Mouse (Mus musculus) mesoderm, embryonic 11.5 days (tissue): ENCODE measurements around the gene Taf9b.
"Not testable (repeated sequence)": the region's sequence is repeated elsewhere in the genome, so short reads cannot be mapped to it uniquely, and the experiment has no call there.

ENCODE experiments used
- DNase-seq: peaks from one replicate; pipeline ENCODE4 v3.0.0-alpha.2; 2012; ENCODE audit warnings: low read depth, low spot score

The Taf9b gene

GRCm38 (mm10) chrX:106221058-106221457 is at the start of gene Taf9b:
TSS of gene Taf9b (minus strand) at chrX:106221158.
- DNase-seq = no peak

GRCm38 (mm10) chrX:106255276-106255675 is 34.3 kb upstream of the Taf9b start, which contains the start of gene Fnd3c2:
TSS of gene Fnd3c2 (minus strand) at chrX:106255376.
- no peak for DNase-seq

GRCm38 (mm10) chrX:106219171-106220032 is 1.6 kb downstream of the Taf9b start:
- DNase-seq = peak; percentile 68

- DNase-seq = no peak
Observed at GRCm38 (mm10) chrX:106209100-106209499, 11.9 kb downstream of the Taf9b start.

GRCm38 (mm10) chrX:106198904-106199303 is 22.1 kb downstream of the Taf9b start:
- no peak for DNase-seq

- DNase-seq = no peak
Observed at GRCm38 (mm10) chrX:106197308-106197707, 23.6 kb downstream of the Taf9b start.

- not testable (repeated sequence) for DNase-seq
Observed at GRCm38 (mm10) chrX:106194361-106194760, 26.6 kb downstream of the Taf9b start.

- no peak for DNase-seq
Observed at GRCm38 (mm10) chrX:106190091-106190490, 30.9 kb downstream of the Taf9b start.

- no peak for DNase-seq
Observed at GRCm38 (mm10) chrX:106189356-106189755, 31.6 kb downstream of the Taf9b start.

- no peak for DNase-seq
Observed at GRCm38 (mm10) chrX:106187737-106188136, 33.2 kb downstream of the Taf9b start.

- DNase-seq = peak; percentile 95
Observed at GRCm38 (mm10) chrX:106186713-106187649, 34.0 kb downstream of the Taf9b start, which contains the start of gene Pgk1. TSS of gene Pgk1 (plus strand) at chrX:106187100.

GRCm38 (mm10) chrX:106185706-106186105 is 35.3 kb downstream of the Taf9b start:
- peak; percentile 69 for DNase-seq

- no peak for DNase-seq
Observed at GRCm38 (mm10) chrX:106184279-106184678, 36.7 kb downstream of the Taf9b start.

- DNase-seq = no peak
Observed at GRCm38 (mm10) chrX:106176331-106176730, 44.6 kb downstream of the Taf9b start.

GRCm38 (mm10) chrX:106171853-106172154 is 49.2 kb downstream of the Taf9b start:
- no peak for DNase-seq

GRCm38 (mm10) chrX:106171106-106171852 is 49.7 kb downstream of the Taf9b start:
- peak; percentile 83 for DNase-seq

GRCm38 (mm10) chrX:106165089-106165488 is 55.9 kb downstream of the Taf9b start:
- no peak for DNase-seq

GRCm38 (mm10) chrX:106164555-106164954 is 56.4 kb downstream of the Taf9b start:
- no peak for DNase-seq

- no peak for DNase-seq
Observed at GRCm38 (mm10) chrX:106163995-106164394, 57.0 kb downstream of the Taf9b start.
